Mouse (Mus musculus) neutrophil, adult 65 days (primary cell): ENCODE results near the gene Hist1h1a. TPM values are rescaled to one million over a fixed set of nuclear protein-coding genes. Genes with fewer than 3 reads are reported as not detected.

Experiments
- total RNA-seq: library from RNA; stranded (reverse); gene quantifications from 2 replicates; pipeline ENCODE4 v1.2.4, GENCODE M21; 2023

Hist1h1a gene
- 193 and 241 TPM in 2 replicates for total RNA-seq

GRCm38 (mm10) chr13:23763586-23764323 lies at the start of gene Hist1h1a:
Gene Hist1h1a, plus strand, starts transcription at chr13:23763666.

DNA sequence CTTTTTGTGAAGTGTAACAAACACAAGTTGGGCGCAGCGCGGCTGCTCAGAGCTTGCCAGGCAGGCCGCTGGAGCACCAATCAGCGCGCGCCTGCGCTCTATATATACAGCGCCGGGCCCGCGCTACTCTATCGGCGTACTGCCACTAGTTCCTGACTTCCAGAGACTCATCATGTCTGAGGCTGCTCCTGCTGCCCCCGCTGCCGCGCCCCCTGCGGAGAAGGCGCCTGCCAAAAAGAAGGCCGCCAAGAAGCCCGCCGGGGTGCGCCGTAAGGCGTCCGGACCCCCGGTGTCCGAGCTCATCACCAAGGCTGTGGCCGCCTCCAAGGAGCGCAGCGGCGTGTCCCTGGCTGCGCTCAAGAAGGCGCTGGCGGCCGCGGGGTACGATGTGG lies 24.8 kb upstream of the Hist1h1a start, which contains the start of gene Hist1h1c:
Gene Hist1h1c (plus strand): TSS at position 132 of the 392 bp plus-strand sequence.

DNA sequence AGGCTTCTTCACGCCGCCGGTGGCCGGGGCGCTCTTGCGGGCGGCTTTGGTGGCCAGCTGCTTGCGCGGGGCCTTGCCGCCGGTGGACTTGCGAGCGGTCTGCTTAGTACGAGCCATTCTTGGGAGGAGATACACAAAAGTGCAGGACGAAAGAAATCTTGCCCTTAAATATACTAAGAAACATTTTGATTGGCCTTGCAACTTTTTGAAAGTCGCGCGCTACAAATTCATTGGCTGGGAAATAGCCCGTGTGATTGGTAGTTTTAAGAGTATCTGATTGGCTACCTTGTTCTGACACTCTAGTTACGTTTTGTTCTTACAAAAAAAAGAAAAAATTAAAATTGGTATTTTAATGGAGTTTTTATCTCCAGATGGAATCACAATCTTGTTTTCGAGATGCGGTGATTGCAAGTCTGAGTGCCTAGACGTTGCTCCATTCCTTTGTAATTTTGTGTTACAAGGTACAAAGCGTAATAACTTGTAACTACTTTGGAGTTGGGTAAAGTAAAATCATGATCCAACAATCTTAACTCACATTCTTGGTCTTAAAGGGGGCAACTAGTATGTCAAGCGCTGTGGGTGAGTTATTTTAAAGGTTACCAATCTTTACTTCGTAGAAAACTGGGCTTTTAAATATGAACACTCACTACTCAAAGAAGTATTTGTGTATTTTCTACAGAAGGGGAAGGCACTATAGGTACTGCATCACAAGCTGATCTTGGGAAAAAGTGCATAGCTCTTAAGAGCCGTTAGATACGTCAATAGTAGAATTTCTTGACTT lies 17.9 kb upstream of the Hist1h1a start, which contains the start of gene Hist1h3c:
Gene Hist1h3c (minus strand): TSS at position 222 of the 781 bp plus-strand sequence.

DNA sequence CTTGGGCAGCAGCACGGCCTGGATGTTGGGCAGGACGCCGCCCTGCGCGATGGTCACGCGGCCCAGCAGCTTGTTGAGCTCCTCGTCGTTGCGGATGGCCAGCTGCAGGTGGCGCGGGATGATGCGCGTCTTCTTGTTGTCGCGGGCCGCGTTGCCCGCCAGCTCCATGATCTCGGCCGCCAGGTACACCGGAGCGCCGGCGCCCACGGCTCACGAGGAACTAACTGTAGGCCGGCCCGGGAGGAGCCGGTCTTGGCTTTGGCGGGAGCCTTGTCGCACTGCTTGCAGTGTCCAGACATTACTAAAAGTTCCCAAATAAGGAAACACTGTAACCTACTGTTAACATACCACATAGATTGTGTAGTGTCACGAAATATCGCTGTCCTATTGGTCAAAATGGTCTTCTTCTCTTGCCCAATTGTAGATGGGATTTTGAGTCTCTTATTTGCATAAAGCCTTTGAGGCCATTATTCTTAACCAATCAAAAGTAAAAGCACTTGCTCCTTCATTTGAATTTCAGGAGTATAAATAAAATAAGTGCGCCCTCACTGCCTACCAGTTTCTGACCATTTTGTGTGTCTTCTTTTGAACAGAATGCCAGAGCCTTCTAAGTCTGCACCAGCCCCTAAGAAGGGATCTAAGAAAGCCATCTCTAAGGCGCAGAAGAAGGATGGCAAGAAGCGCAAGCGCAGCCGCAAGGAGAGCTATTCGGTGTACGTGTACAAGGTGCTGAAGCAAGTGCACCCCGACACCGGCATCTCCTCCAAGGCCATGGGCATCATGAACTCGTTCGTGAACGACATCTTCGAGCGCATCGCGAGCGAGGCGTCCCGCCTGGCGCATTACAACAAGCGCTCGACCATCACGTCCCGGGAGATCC lies 17.0 kb upstream of the Hist1h1a start, which contains the start of gene Hist1h2bb:
Gene Hist1h2bb (plus strand): TSS at position 534 of the 880 bp plus-strand sequence.

DNA sequence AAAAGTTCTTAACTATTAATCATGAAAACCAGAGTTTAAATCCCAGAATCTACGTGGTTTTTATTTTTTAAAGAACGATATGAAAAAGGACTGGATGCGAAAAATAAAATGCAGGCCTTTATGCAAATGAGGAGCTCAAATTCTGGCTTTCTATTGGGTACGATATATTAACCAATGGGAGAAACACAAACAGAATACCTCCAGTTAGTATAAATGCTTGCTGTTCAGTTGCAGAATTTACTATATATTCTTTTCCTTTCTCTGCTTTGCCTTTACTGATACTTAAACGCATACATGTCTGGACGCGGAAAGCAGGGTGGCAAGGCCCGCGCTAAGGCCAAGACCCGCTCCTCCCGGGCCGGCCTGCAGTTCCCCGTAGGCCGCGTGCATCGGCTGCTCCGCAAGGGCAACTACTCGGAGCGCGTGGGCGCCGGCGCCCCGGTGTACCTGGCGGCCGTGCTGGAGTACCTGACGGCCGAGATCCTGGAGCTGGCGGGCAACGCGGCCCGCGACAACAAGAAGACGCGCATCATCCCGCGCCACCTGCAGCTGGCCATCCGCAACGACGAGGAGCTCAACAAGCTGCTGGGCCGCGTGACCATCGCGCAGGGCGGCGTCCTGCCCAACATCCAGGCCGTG lies 12.5 kb upstream of the Hist1h1a start, which contains the start of gene Hist1h2ab:
Gene Hist1h2ab (plus strand): TSS at position 288 of the 639 bp plus-strand sequence.

DNA sequence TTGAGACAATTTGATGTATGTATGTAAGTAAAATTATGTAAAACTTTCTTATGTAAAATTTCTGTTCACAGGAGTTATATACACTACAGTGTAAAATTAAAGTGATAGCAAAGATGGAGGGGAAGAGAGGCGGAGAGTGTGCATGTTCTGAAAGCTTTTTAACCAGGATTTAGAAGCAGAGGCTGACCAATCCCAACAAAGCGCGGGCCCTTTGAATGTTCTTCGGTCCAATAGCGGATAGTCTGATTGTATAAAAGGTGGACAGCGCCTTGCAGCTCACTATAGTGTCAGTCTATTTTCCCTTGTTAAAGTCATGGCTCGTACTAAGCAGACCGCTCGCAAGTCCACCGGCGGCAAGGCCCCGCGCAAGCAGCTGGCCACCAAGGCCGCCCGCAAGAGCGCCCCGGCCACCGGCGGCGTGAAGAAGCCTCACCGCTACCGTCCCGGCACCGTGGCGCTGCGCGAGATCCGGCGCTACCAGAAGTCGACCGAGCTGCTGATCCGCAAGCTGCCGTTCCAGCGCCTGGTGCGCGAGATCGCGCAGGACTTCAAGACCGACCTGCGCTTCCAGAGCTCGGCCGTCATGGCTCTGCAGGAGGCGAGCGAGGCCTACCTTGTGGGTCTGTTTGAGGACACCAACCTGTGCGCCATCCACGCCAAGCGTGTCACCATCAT lies 11.3 kb upstream of the Hist1h1a start, which contains the start of gene Hist1h3b:
Gene Hist1h3b (plus strand): TSS at position 201 of the 675 bp plus-strand sequence.

GRCm38 (mm10) chr13:23756790-23757189 lies 6.7 kb upstream of the Hist1h1a start, which contains the start of gene Hist1h4b:
Gene Hist1h4b, plus strand, starts transcription at chr13:23757013.

DNA sequence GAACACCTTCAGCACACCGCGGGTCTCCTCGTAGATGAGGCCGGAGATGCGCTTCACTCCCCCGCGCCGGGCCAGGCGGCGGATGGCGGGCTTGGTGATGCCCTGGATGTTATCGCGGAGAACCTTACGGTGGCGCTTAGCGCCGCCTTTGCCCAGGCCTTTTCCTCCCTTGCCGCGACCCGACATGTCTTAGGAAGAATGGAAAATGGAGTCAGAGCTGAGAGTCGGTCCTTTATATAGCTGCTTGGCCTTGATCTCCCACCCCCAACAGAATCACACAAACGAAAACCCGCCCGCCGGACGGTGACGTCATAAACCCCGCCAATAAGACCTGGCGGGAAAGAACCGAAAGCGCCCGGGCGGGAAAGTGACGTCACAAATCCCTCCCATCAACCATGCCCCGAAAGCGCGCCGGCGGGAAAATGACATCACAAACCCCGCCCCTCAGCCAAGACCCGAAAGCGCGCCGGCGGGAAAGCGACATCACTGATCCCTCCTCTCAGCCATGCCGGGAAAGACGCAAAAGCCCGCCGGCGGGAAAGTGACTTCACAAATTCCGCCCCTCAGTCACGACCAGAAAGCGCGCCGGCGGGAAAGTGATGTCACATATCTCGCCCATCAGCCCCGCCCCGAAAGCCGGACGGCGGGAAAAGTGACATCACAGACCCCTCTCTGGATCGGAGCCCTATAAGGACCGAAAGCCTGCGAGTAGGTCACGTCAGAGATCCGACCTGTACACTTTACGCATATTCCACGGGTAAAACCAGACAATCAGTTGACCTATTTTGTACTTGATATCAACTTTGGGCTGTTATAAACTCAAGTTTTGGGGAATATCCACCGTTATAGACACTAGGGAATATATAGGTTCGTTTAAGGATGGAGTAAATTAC lies 2.2 kb upstream of the Hist1h1a start, which contains the start of gene Hist1h4a:
Gene Hist1h4a (minus strand): TSS at position 259 of the 893 bp plus-strand sequence.

GRCm38 (mm10) chr13:23761871-23762821 lies 1.3 kb upstream of the Hist1h1a start, which contains the start of gene Hist1h3a:
Gene Hist1h3a, minus strand, starts transcription at chr13:23762386.

DNA sequence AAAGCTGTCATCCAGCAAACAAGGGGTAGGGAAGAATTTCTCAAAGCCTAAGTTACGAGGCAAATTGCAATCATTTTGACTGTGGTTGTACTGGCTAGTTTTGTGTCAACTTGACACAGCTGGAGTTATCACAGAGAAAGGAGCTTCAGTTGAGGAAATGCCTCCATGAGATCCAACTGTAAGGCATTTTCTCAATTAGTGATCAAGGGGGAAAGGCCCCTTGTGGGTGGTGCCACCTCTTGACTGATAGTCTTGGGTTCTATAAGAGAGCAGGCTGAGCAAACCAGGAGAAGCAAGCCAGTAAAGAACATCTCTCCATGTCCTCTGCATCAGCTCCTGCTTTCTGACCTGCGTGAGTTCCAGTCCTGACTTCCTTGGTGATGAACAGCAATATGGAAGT lies 6.1 kb downstream of the Hist1h1a start, which contains the start of gene Trim38:
Gene Trim38 (plus strand): TSS at position 301 of the 400 bp plus-strand sequence.

DNA sequence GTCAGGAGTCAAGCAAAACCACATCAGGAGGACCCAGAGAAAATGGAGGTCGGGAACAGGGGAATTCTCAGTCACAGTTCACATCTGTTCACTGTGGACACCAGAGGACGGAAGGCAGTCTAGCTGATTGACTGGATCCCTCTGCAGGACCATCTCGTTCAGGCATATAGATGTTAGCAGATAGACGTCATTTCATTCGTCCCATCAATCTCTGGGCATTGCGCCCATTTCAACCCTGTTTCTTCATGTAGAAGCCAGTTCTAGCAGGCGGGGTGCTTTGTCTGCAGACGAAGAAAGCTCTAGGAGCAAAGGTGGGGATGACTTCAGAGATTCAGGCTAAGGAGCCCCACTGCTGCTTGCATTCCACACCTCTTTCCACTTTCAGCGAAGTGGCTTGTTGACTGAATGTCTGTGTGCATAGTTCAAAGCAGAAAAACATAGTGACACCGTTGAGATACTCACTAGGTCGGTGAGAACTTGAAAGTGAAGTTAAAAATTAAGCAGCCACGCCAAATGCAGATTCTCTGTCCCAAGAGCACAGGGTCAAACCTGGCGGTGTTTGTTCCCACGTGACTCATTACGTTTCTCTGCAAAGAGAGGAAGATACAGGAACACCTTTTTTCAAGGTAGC lies 43.1 kb downstream of the Hist1h1a start, which contains the start of gene Slc17a2:
Gene Slc17a2 (plus strand): TSS at position 572 of the 631 bp plus-strand sequence.

Other genes starting within 250 kb of the Hist1h1a start
- 492 and 1,085 TPM in 2 replicates for gene Hist1h4h, start 232.6 kb upstream of the Hist1h1a start, total RNA-seq
- 675 and 802 TPM in 2 replicates for gene Hist1h2af, start 229.8 kb upstream of the Hist1h1a start, total RNA-seq
- 96.3 and 179 TPM in 2 replicates for gene Hist1h3g, start 228.2 kb upstream of the Hist1h1a start, total RNA-seq
- gene Hist1h2bh, start 220.3 kb upstream of the Hist1h1a start, total RNA-seq, result 54.8 and 79.6 TPM in 2 replicates
- gene Hist1h3f, start 219.6 kb upstream of the Hist1h1a start, total RNA-seq, result 164 and 316 TPM in 2 replicates
- 1,320 and 1,633 TPM in 2 replicates for gene Hist1h4f, start 212.0 kb upstream of the Hist1h1a start, total RNA-seq
- gene Hist1h1d, start 210.4 kb upstream of the Hist1h1a start, total RNA-seq, result 65.0 and 74.8 TPM in 2 replicates
- gene Hist1h3e, start 201.3 kb upstream of the Hist1h1a start, total RNA-seq, result 389 and 653 TPM in 2 replicates
- gene Hist1h2ae, start 192.4 kb upstream of the Hist1h1a start, total RNA-seq, result 112 and 128 TPM in 2 replicates
- 877 and 1,185 TPM in 2 replicates for gene Hist1h2bg, start 192.3 kb upstream of the Hist1h1a start, total RNA-seq
- gene Hist1h2bf, start 189.5 kb upstream of the Hist1h1a start, total RNA-seq, result 501 and 811 TPM in 2 replicates
- gene Hist1h2ad, start 189.3 kb upstream of the Hist1h1a start, total RNA-seq, result 41.5 and 76.0 TPM in 2 replicates
- 49.0 and 98.9 TPM in 2 replicates for gene Hist1h3d, start 187.9 kb upstream of the Hist1h1a start, total RNA-seq
- 447 and 512 TPM in 2 replicates for gene Hist1h4d, start 182.1 kb upstream of the Hist1h1a start, total RNA-seq
- gene Hist1h2be, start 142.5 kb upstream of the Hist1h1a start, total RNA-seq, result 59.1 and 80.7 TPM in 2 replicates
- 628 and 671 TPM in 2 replicates for gene Hist1h1e, start 141.1 kb upstream of the Hist1h1a start, total RNA-seq
- 21.4 and 34.7 TPM in 2 replicates for gene Hist1h2ac, start 79.7 kb upstream of the Hist1h1a start, total RNA-seq
- 85.6 and 87.8 TPM in 2 replicates for gene Hist1h2bc, start 79.5 kb upstream of the Hist1h1a start, total RNA-seq
- 0.75 TPM in 1 of 2 replicates, not detected in the other for gene Hist1h1t, start 67.9 kb upstream of the Hist1h1a start, total RNA-seq
- gene Hist1h4c, start 65.2 kb upstream of the Hist1h1a start, total RNA-seq, result 147 and 286 TPM in 2 replicates
- 2.0 and 2.2 TPM in 2 replicates for gene Hfe, start 52.8 kb upstream of the Hist1h1a start, total RNA-seq
- gene Hist1h1c, start 24.9 kb upstream of the Hist1h1a start, total RNA-seq, result 1,418 and 1,573 TPM in 2 replicates
- 379 and 485 TPM in 2 replicates for gene Hist1h3c, start 18.1 kb upstream of the Hist1h1a start, total RNA-seq
- 566 and 573 TPM in 2 replicates for gene Hist1h2bb, start 16.9 kb upstream of the Hist1h1a start, total RNA-seq
- gene Hist1h2ab, start 12.5 kb upstream of the Hist1h1a start, total RNA-seq, result 470 and 881 TPM in 2 replicates
- 584 and 951 TPM in 2 replicates for gene Hist1h3b, start 11.4 kb upstream of the Hist1h1a start, total RNA-seq
- 196 and 310 TPM in 2 replicates for gene Hist1h4b, start 6.7 kb upstream of the Hist1h1a start, total RNA-seq
- gene Hist1h4a, start 2.4 kb upstream of the Hist1h1a start, total RNA-seq, result 278 and 356 TPM in 2 replicates
- gene Hist1h3a, start 1.3 kb upstream of the Hist1h1a start, total RNA-seq, result 546 and 576 TPM in 2 replicates
- not detected in 2 replicates for gene Trim38, start 6.2 kb downstream of the Hist1h1a start, total RNA-seq
- not detected in 2 replicates for gene Slc17a2, start 43.3 kb downstream of the Hist1h1a start, total RNA-seq
- not detected in 2 replicates for gene Slc17a3, start 75.8 kb downstream of the Hist1h1a start, total RNA-seq
- gene Slc17a1, start 104.1 kb downstream of the Hist1h1a start, total RNA-seq, result not detected in 2 replicates
- not detected in 2 replicates for gene Slc17a4, start 151.3 kb downstream of the Hist1h1a start, total RNA-seq
- not detected in 2 replicates for gene Hist1h2ba, start 170.5 kb downstream of the Hist1h1a start, total RNA-seq
- gene Hist1h2aa, start 170.8 kb downstream of the Hist1h1a start, total RNA-seq, result not detected in 2 replicates
- not detected in 2 replicates for gene Scgn, start 227.5 kb downstream of the Hist1h1a start, total RNA-seq